Mouse (Mus musculus) midbrain, embryonic 11.5 days (tissue): Measurements from ENCODE around the gene Eml4. TPM values are rescaled to one million over a fixed set of nuclear protein-coding genes. Genes with fewer than 3 reads are reported as not detected.

ENCODE experiments used
- ATAC-seq: fragments of 200-750 bp; cut with Nextera tagmentation; 2 replicates; pipeline ENCODE4 v1.8.0; 2017; ENCODE audit warnings: moderate TSS enrichment, moderate library complexity; ENCODE audit not compliant: low FRiP score
- DNase-seq: peaks from one replicate; pipeline ENCODE4 v3.0.0; 2015; ENCODE audit warnings: low spot score; ENCODE audit errors: missing footprints
- H3K27ac ChIP-seq: fragments of 300-500 bp; sonication (generic); 2 replicates; pipeline ENCODE4 v1.5.1; 2014; ENCODE audit warnings: low read depth, low read length
- H3K27me3 ChIP-seq: fragments of 300-500 bp; sonication (generic); 2 replicates; pipeline ENCODE4 v1.6.1; 2014; ENCODE audit warnings: mild to moderate bottlenecking, low read length, moderate library complexity, mixed read lengths; ENCODE audit not compliant: control insufficient read depth, insufficient read depth
- H3K36me3 ChIP-seq: fragments of 300-500 bp; sonication (generic); 2 replicates; pipeline ENCODE4 v1.6.1; 2014; ENCODE audit warnings: mild to moderate bottlenecking, low read length, moderate library complexity, mixed read lengths; ENCODE audit not compliant: control insufficient read depth, insufficient read depth
- H3K4me1 ChIP-seq: fragments of 300-500 bp; sonication (generic); 2 replicates; pipeline ENCODE4 v1.6.1; 2014; ENCODE audit warnings: low read length; ENCODE audit not compliant: control insufficient read depth, insufficient read depth
- H3K4me2 ChIP-seq: fragments of 300-500 bp; sonication (generic); 2 replicates; pipeline ENCODE4 v1.6.1; 2014; ENCODE audit warnings: mild to moderate bottlenecking, moderate library complexity
- H3K4me3 ChIP-seq: fragments of 300-500 bp; sonication (generic); 2 replicates; pipeline ENCODE4 v1.5.1; 2014; ENCODE audit warnings: low read depth, low read length
- H3K9ac ChIP-seq: fragments of 300-500 bp; sonication (generic); 2 replicates; pipeline ENCODE4 v1.6.1; 2014; ENCODE audit warnings: low read length
- H3K9me3 ChIP-seq: fragments of 300-500 bp; sonication (generic); 2 replicates; pipeline ENCODE4 v1.6.1; 2016; ENCODE audit warnings: low read length; ENCODE audit not compliant: control insufficient read depth
- WGBS: fragments of 180-500 bp; shearing (Covaris S2); extraction: QIAGEN DNeasy Blood & Tissue Kit; methylation state at CpG from one replicate; pipeline ENCODE4 v1.1.7; 2014; 5-methylcytosine and 5-hydroxymethylcytosine counted together
- polyA plus RNA-seq: library from polyadenylated mRNA; unstranded; fragments of >200 nt; fragmentation: Nextera tagmentation; extraction: Ambion mirVana; gene quantifications from 2 replicates; pipeline ENCODE4 v1.2.1, GENCODE M21; 2014

Eml4 gene
- polyA plus RNA-seq, 1 experiment from 2014 or later = 40.5 TPM

DNA sequence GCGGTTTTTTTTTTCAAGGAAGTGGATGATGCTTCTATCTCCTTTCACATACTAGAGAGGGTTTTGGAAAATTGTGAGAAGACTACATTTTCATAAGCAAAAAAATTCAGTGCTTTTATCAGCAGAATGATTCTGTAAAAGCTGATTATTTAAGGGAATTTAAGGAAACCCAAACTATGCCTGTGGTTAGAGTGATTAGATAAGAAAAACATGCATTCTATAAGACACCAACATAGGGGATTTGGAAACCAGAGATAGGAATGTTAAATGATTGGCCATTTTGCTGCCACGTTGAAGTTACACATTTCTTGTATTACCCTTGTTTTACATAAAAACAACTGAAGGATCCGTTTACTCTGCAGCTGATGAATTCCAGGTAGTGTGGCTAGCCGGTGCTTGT lies 2.7 kb downstream of the Eml4 start:
- ATAC-seq = no peak
- Histone ChIP-seq H3K4me3 (no peak overlapping the region), H3K9ac (no peak overlapping the region), H3K27ac (no peak overlapping the region), H3K36me3 (no peaks in the 10 kb centered on the region), H3K4me1 (peaks cover 14% of the 10 kb centered on the region), H3K4me2 (no peak overlapping the region), H3K27me3 (no peaks in the 10 kb centered on the region), H3K9me3 (no peaks in the 10 kb centered on the region)
- DNase-seq = no peak
- 58% methylated on average over 4 of the region's 4 CpGs for WGBS

DNA sequence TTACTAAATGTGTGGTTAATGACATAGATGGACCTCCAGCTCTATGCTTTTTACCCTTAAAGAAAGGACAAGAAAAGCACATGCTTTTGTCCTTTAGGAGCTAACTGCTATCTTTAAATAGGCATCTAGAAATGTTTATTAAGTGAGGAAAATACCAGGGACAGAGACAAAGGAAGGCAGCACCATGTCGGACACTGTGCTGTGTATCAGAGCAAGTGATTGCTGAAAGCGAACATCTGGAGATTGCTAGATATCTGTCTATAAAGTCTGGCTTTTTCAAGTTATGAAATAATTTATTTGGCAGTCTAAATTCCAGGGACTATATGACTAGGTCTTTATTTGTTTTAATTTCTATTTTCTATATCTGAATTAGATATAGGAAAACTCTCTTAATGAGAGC lies 4.8 kb downstream of the Eml4 start:
- no peak for DNase-seq
- no peak overlapping the region for H3K4me3 ChIP-seq
- H3K9ac ChIP-seq = no peak overlapping the region
- H3K9me3 ChIP-seq = no peaks in the 10 kb centered on the region
- H3K36me3 ChIP-seq = no peaks in the 10 kb centered on the region
- WGBS = 91% methylated on average over 2 of the region's 2 CpGs
- no peak overlapping the region for H3K27ac ChIP-seq
- no peak for ATAC-seq
- H3K27me3 ChIP-seq = no peaks in the 10 kb centered on the region
- peaks cover 14% of the 10 kb centered on the region for H3K4me1 ChIP-seq
- no peak overlapping the region for H3K4me2 ChIP-seq

DNA sequence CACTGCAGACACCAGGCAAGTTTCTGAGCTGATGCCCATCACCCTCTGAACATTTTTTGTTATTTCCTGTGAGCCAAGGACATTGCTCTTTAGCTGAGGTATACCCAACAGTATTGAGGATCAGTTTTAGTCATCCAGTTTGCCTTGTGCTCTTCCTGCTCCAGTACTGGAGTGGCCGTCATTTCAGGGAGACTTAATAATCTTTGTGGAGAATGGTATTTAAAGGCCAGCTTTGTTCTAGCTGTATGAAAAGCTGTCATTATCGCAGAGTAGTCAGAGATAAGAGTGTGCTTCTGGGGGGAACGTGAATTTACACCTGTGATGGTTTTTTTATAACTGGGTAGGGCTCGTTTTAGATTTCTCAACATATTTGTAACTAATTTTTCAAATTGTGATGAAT lies 9.2 kb downstream of the Eml4 start:
- no peaks in the 10 kb centered on the region for H3K9me3 ChIP-seq
- WGBS = 91% methylated on average over 4 of the region's 4 CpGs

DNA sequence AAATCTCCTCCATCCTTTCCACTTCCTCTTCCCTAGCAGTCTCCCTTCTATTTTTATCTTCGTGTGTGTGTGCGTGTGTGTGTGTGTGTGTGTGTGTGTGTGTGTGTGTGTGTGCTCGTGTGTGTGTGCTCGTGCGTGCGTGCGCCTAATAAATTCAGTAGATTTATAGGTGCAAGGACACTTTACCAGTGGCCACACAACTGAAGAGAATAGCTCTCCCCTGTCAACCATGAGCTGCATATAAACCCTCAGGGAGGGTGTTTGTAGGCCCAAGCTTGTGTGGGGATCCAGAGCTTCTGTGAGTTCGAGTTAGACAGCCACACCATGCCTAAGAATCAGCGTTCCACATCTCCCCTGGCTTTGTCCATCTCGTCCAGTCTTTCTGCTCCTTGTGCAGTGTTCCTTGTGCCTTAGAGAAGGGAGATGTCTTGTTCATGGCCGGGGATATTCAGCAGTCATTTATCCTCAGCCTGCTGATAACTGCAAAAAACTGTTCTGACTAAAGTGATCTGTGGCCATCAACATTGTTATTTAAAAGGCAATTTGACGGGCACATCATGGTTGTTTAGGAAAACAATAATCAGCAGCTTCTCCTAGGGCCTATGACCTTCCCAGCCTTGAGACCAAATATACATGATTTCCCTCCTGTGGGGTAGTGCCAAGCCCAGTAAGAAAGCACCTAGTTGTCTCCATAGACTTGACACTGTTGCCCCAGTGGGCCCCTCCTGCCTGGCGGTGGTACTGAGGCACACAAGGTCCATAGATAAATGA lies 10.2 kb downstream of the Eml4 start:
- peaks cover 2% of the 10 kb centered on the region for H3K4me1 ChIP-seq
- WGBS = 87% methylated on average over 13 of the region's 13 CpGs
- no peaks in the 10 kb centered on the region for H3K9me3 ChIP-seq
- DNase-seq (no peak), ATAC-seq (no peak)
- no peak overlapping the region for H3K4me3 ChIP-seq
- H3K9ac ChIP-seq = no peak overlapping the region
- H3K4me2 ChIP-seq = no peak overlapping the region
- no peaks in the 10 kb centered on the region for H3K27me3 ChIP-seq
- no peaks in the 10 kb centered on the region for H3K36me3 ChIP-seq
- H3K27ac ChIP-seq = no peak overlapping the region

More for the DNA sequence above, 9.2 kb downstream of the Eml4 start:
- Histone ChIP-seq H3K36me3 (no peaks in the 10 kb centered on the region), H3K27ac (no peak overlapping the region), H3K4me3 (no peak overlapping the region), H3K27me3 (no peaks in the 10 kb centered on the region), H3K9ac (no peak overlapping the region), H3K4me1 (peaks cover 2% of the 10 kb centered on the region; the same call in 1 of the 2 replicates), H3K4me2 (no peak overlapping the region)
- DNase-seq = no peak
- no peak for ATAC-seq

DNA sequence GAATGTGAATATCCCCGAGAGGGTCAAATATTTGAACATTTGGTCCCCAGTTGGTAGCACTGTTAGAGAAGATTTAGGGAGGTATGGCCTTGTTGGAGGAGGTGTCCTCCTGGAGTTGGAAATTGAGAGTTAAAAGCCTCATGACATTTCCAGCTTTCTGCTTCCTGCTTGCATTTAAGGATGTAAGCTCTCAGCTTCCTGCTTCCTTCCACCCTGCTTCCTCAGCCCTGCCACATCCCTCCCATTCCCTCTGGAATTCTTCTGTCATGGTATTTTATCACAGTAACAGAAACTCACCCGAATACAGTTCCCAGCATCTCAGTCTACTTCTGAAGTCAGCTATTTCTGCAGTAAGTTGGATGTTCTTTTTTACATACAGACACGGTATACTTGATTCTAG lies 12.3 kb downstream of the Eml4 start:
- H3K9ac ChIP-seq = no peak overlapping the region
- no peak overlapping the region for H3K27ac ChIP-seq
- no peak overlapping the region for H3K4me2 ChIP-seq
- no peaks in the 10 kb centered on the region for H3K36me3 ChIP-seq
- no peaks in the 10 kb centered on the region for H3K27me3 ChIP-seq
- no peak for ATAC-seq
- H3K9me3 ChIP-seq = no peaks in the 10 kb centered on the region
- 83% methylated on average over 3 of the region's 3 CpGs for WGBS
- peaks cover 2% of the 10 kb centered on the region for H3K4me1 ChIP-seq
- DNase-seq = no peak
- no peak overlapping the region for H3K4me3 ChIP-seq

DNA sequence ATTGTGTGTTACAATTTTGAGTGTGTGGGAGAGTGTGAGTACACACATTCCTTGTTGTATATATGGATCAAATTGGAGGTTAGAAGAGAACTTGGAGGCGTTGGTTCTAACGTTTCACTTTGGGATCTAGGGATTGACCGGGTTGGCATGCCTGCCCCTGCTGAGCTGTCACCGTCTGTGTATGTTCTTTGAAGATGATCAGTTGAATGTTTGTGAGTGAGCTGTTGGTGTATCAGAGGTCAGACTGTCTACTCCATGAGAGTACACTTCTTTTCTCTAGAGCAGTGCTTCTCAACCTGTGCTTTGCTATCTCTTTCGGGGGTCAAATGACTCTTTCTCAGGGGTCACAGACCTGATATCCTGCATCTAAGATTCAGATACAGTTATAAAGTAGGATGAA lies 13.6 kb downstream of the Eml4 start:
- peak; percentile 51 for DNase-seq
- Histone ChIP-seq H3K27me3 (no peaks in the 10 kb centered on the region), H3K4me3 (no peak overlapping the region), H3K9me3 (no peaks in the 10 kb centered on the region), H3K9ac (no peak overlapping the region), H3K4me1 (peaks cover 2% of the 10 kb centered on the region), H3K4me2 (no peak overlapping the region), H3K27ac (no peak overlapping the region), H3K36me3 (no peaks in the 10 kb centered on the region)
- ATAC-seq = no peak
- WGBS = 77% methylated on average over 5 of the region's 5 CpGs

DNA sequence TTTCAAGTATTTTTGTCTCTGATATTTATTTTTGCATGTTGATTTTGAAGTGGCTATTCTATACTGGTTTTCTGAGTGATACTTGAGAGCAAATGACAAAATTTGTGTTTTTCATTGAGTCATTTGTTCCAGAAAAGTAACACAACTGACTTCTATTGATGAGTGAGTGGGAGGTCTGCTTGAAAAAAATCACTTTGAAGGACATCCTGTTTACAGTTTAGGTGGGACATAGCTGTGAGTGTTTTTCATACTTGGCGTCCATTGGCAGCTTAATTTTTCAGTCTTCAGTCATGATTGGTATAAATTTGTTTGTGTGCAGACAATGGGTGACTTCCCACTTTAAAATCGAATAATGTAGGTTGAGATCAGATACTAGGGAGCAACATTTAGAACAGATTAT lies 14.4 kb downstream of the Eml4 start:
- WGBS = 80% methylated on average over 2 of the region's 2 CpGs
- no peak overlapping the region for H3K4me2 ChIP-seq

DNA sequence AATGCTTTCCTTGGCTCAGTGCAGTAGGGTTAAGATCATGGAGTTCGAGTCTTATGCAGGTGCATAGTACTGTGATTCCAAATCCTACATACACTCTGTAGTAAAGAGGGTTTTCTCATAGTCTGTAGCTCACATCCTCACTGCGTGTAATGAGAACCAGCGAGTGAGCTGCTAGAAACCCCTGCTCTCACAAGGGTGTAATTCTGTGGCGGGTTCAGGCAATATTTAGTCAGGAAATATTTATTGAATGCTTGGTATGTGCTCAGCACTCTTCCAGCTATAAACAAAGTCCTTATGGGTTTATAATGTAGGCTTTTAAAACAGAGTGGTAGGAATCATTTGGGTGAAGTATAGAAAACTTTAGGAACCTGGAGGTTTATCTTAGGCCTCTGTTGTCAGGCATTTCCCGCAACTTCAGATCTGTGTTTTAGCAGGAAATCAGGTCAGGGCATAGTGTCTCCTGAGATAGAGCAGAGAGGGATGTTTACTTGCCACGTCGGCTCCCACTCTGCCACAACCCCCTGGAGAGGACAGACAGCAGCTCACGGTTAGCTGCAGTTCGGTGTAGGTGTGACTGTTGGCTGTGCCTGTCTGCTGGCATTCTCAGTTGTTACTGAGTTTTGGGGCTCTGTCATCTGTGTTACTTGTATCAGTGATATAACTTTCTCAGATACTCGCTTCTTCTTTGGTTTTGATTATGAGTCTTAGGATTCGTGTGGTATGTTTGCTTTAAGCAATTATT lies 15.1 kb downstream of the Eml4 start:
- no peaks in the 10 kb centered on the region for H3K36me3 ChIP-seq
- no peak overlapping the region for H3K4me2 ChIP-seq
- peaks cover 8% of the 10 kb centered on the region for H3K4me1 ChIP-seq
- no peaks in the 10 kb centered on the region for H3K27me3 ChIP-seq
- H3K9ac ChIP-seq = no peak overlapping the region
- ATAC-seq (no peak), DNase-seq (peak; percentile 75)
- H3K9me3 ChIP-seq = no peaks in the 10 kb centered on the region
- 66% methylated on average over 11 of the region's 11 CpGs for WGBS
- H3K27ac ChIP-seq = no peak overlapping the region
- no peak overlapping the region for H3K4me3 ChIP-seq

More for the DNA sequence above, 14.4 kb downstream of the Eml4 start:
- Histone ChIP-seq H3K9ac (no peak overlapping the region), H3K9me3 (no peaks in the 10 kb centered on the region), H3K36me3 (no peaks in the 10 kb centered on the region), H3K4me3 (no peak overlapping the region), H3K27me3 (no peaks in the 10 kb centered on the region), H3K4me1 (peaks cover 2% of the 10 kb centered on the region), H3K27ac (no peak overlapping the region)
- DNase-seq (no peak), ATAC-seq (no peak)

DNA sequence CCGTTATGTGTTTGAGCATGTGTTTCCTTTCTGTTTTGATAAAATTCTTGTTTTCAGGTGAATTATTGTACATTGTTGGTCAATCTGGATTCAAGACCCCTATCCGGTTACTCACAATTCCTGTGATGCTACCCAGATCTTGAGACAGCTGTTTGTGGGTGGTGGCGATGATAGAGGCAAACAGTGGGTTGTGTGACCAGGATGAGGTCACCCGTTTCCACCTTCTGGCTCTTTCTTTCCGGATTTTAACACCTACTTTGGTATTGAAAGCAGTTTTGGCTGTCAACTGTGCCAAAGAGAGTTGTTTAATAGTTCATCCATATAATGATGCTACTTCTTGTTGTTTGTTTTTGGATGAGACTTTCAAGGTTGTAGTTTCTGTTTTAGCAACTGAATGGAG lies 16.7 kb downstream of the Eml4 start:
- DNase-seq (no peak), ATAC-seq (no peak)
- no peak overlapping the region for H3K9ac ChIP-seq
- WGBS = 90% methylated on average over 5 of the region's 5 CpGs
- H3K4me3 ChIP-seq = no peak overlapping the region
- no peaks in the 10 kb centered on the region for H3K36me3 ChIP-seq
- peaks cover 6% of the 10 kb centered on the region; the same call in 1 of the 2 replicates for H3K4me1 ChIP-seq
- H3K9me3 ChIP-seq = no peaks in the 10 kb centered on the region
- no peaks in the 10 kb centered on the region for H3K27me3 ChIP-seq
- no peak overlapping the region for H3K27ac ChIP-seq
- no peak overlapping the region for H3K4me2 ChIP-seq
